Mouse (Mus musculus): ENCODE results near the gene Sfxn3. TPM values are rescaled to one million over a fixed set of nuclear protein-coding genes. Genes with fewer than 3 reads are reported as not detected.
"Not testable (repeated sequence)": the region's sequence is repeated elsewhere in the genome, so short reads cannot be mapped to it uniquely, and the experiment has no call there.

The Sfxn3 gene
- total RNA-seq, 2 experiments from 2014 or later: 70.9 to 72.4 TPM

GRCm38 (mm10) chr19:45017216-45017771 lies 30.0 kb upstream of the Sfxn3 start:
- DNase-seq (ENCODE audit: low spot score in 2 of 2): peak in 1 of 2 experiments; percentile 65

DNA sequence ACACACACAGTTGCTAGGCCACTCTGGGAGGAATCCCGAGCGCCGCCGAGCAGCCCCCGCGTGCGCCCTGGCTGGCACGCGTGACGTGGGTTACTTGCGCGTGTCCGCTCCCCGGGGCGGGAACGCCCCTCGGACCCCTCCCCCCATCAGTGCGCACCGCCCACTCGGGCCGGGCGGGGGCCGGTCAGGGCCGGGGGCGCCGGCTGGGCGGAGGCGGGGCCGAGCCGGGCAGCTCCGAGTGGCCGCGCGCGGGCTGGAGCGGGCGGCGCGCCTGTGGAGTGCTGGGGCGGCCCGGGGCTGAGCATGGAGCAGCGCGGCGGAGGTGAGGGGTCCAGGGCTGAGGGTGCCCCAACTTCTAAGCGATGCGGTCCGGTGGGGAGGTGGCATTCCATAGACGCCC lies 29.4 kb upstream of the Sfxn3 start:
- DNase-seq (ENCODE audit: low spot score in 2 of 2): peak; percentile 81 to 88

DNA sequence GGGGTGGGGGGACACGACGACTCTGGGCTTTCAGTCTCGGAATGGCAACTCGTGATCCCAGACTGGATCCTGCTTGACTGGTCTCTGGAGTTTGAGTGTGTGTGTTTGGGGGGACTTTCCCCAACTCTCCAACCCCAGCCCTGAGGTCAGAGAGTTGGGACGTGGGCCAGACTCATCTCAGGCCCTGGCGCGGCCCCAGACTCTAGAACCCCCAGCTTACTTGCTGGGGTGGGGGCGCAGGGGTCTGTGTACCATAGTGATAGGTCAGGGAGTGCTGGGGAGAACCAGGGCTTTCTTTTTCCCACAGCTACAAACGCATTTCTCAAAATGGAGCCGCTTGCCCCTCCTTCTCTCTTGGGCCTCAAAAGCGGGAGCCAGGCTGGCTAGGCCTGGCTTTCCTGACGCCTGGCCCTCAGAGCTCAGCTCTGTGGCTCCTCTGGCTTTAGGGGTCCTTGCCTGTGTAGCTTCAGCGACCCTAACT lies 28.9 kb upstream of the Sfxn3 start:
- no peak for DNase-seq (ENCODE audit: low spot score in 2 of 2)

GRCm38 (mm10) chr19:45020348-45020747 lies 27.0 kb upstream of the Sfxn3 start:
- DNase-seq (ENCODE audit: low spot score in 2 of 2): no peak

DNA sequence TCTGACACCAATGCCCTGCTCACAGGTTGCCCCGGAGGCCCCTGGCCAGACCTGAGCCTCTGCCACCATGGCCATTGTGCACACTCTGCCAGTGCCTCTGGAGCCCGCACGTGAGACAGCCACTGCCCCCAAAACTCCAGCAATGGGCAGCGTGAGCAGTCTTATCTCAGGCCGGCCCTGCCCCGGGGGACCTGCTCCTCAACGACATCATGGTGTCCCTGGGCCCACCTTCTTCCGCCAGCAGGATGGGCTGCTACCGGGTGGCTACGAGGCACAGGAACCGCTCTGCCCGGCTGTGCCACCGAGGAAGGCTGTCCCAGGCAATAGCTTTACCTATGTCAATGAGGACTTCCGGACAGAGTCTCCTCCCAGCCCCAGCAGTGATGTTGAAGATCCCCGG lies 25.9 kb upstream of the Sfxn3 start:
- no peak for DNase-seq (ENCODE audit: low spot score in 2 of 2)

DNA sequence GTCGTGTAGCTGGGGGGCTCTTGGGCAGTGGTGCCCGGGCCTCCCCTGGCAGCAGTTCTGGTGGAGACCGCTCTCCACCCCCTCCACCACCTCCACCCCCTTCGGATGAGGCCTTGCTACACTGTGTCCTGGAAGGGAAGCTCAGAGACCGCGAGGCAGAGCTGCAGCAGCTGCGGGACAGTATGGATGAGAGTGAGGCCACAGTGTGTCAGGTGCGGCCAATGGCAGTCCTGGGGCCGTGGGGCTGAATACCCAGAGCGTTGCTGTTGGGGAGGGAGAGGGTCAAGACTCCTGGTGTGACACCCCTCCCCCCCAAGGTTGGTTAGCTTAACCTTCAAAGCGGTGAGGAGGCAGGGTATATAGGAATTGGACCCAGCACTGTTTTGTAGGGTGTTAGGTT lies 23.3 kb upstream of the Sfxn3 start:
- DNase-seq (ENCODE audit: low spot score in 2 of 2): no peak

DNA sequence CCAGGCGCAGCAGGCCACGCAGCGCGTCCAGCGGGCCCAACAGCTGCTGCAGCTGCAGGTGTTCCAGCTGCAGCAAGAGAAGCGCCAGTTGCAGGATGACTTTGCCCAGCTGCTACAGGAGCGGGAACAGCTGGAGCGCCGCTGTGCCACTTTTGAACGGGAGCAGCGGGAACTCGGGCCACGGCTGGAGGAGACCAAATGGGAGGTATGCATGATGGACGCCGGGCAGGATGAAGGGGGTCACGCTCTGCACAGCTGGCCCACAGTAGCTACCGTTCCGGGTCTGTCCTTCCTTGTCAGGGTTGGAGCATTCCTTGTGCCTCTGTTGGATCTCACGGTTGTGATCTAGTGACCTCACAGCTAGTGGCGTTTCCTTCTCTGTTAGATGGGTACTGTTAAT lies 22.5 kb upstream of the Sfxn3 start:
- no peak for DNase-seq (ENCODE audit: low spot score in 2 of 2)

DNA sequence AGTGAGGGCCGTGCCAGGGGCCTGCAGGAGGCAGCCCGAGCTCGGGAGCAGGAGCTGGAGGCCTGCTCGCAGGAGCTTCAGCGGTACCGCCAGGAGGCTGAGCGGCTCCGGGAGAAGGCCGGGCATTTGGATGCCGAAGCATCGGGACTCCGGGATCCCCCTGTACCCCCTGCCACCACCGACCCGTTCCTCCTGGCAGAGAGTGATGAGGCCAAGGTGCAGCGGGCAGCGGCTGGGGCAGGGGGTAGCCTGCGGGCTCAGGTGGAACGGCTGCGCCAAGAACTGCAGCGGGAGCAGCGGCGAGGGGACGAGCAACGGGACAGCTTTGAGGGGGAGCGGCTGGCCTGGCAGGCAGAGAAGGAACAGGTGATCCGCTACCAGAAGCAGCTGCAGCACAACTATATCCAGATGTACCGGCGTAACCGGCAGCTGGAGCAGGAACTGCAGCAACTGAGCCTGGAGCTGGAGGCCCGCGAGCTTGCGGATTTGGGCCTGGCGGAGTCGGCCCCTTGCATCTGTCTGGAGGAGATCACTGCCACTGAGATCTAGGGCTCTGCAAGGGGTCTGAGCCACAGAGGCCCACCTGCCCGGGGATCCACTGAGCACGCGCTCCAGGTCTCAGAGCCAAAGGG lies 21.2 kb upstream of the Sfxn3 start:
- no peak for DNase-seq (ENCODE audit: low spot score in 2 of 2)

GRCm38 (mm10) chr19:45026958-45027670 lies 20.2 kb upstream of the Sfxn3 start:
- DNase-seq (ENCODE audit: low spot score in 2 of 2): no peak

DNA sequence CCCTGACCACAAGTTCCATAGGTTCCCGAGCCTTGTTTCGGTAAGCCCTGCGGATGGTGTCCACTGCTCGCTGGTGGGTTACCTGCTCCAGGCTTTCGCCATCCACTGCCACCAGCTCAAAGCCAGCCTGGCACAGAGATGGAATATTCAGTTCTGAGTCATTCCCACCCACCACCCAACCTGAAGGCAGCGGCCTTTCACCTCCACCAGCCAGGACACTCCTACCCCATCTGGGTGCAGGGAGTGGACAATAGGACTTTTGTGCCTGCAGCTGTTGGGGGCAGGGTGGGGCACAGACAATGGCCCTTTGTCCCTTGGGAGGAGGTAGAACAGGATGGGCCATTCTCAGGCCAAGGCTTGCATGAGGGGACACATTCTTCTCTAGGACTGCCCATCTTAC lies 19.5 kb upstream of the Sfxn3 start:
- DNase-seq (ENCODE audit: low spot score in 2 of 2): no peak

- no peak for DNase-seq (ENCODE audit: low spot score in 2 of 2)
These were observed 18.6 kb upstream of the Sfxn3 start for GRCm38 (mm10) chr19:45028746-45029145.

DNA sequence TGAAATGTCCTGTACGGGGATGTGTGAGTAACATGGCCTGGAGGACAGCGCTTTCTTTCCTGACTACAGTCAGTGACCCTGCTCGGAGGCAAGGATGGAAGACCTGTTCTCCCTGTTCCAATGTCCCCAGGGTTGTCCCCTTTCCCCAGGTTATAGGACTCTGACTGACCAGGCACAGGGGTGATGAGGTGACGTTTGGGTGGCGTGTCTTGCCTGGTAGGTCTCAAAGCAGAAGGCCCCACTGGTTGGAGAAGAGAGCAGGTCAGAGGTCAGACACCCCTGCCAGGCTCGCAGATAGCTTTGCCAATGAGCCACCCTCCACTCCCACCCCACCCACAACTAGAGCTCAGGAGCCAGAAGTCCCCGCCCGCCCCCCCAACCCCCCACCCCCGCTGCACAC lies 17.7 kb upstream of the Sfxn3 start:
- DNase-seq (ENCODE audit: low spot score in 2 of 2): no peak

DNA sequence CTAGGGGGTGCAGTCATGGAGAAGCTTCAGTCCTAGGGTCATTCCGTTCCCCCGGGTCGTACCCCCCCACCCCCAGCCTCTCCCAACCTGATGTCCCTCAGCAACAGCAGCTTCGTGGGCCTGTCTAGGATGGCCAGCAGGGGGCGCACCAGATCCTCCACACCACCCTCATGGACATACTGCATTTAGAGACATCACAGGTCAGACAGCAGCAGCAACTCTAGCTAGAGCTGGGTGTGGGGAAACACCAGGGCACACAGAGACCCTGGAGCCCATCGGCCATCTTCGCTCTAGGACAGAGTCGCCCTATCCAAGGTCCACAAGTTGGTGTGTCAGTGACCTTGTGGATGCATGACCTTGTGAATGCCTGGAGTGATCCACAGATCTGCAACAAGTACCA lies 17.2 kb upstream of the Sfxn3 start:
- no peak for DNase-seq (ENCODE audit: low spot score in 2 of 2)

DNA sequence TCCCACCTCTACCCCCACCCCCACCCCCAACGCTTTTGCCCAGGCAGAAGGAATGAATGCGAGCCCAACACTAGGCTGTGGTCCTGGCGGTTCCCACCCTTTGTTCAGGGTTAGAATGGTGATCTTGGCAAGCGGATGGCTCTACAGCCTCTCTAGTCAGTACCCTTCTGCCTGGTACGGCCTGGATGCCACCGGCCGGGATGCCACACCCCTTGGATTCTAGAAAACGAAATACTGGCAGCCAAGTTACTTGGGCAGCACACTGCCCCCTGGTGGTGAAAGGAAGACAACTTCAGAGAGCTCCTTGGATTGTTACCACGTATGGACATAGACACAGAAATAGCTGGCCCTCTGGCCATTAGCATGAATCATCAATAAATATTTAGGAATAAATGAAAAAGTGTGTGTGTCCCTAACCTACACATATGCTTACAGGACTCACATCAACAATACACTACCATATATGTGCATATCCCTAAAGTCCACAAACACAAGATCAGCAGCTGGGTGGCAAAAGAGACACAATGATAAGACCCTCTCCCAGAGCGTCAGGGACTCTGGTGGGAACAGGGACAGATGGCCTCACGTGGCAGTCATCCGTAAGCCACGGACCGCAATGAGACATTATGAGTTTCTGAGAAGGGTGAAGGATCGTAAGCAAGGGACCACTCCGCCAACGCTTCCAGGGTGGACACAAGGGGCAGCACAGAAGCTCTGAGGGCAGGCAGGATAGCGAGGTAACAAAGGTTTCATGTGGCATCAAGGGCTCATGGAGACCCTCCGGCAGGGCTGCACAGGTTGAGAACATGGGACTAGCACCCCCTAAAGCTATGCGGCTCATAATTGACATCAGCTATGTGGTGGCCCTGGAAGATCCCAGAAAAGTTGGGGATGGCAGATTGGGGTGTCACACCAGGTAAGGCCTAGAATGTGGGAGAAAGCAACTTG lies 16.3 kb upstream of the Sfxn3 start:
- no peak for DNase-seq (ENCODE audit: low spot score in 2 of 2)

DNA sequence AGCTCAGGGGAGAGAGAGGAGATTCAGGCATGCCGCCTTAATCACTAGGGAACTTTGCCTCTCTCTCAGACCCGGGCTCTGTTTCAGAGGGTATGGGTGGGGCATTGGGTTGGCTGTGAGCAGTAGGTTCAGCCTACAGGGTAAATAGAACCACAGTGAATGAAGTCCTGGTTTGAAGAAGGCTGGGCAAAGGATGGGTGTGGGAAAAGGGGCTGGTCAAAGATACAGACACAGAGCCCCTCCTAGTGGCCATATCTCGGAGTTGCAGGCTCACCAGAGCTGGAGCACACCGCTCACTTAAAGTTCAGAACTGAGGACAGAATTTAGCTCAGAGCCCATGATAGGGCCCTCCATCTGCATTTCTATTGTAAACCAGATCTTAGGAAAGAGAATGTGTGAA lies 15.5 kb upstream of the Sfxn3 start:
- DNase-seq (ENCODE audit: low spot score in 2 of 2): no peak

DNA sequence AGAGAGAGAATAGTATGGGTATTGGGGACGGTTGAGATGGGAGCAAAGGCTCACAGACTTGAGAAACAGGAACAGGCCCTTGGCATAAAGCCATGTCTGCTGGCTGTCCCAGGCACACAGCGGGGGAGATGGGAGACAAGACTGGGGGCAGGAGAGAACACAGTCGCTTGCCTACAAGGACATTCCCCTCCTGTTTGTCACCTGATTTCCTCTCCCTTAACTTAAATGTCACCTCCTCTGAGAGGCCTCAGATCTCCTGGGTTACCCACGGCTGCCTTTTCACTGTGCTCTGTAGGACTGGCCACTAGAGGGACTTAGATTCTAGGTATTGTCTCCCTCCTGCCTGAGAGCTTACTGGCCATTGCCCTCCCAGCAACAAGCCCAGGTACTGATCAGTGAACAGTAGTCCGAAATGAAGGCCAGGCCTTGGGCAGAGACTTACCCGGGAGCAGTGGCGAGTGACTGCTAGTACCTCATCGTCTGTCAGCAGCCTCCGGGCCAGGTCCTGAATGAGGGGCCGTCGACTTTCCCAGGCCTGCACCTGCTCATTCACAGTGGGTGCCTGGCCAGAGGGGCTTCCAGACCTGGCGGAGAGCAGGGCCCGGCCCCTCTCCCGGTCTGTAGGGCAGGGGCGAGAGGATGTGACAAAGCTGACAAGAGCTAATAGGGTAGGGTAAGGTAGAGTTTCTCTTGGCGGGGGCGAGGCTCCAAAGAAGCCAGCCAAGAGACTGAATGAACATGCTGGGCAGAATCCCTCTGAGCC lies 14.6 kb upstream of the Sfxn3 start:
- no peak for DNase-seq (ENCODE audit: low spot score in 2 of 2)

DNA sequence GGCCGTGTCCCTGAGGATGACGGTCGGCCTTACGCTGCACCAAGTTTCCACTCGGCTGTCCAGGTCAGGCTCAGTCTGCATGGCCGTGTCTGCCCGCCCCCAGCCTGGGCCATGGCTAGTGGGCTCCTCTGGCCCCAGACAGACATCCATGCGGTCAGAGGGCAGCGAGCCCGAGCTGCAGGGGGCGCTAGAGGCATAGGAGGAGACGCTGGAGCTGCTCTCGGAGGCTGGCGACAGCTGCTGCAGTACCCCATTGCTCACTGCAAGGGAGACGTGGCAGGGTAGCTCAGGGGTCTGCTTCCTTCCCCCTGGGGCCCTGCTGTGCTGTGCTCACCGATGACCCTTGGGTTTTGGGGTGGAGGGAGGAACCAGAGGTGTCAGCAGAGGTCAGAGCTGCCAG lies 10.4 kb upstream of the Sfxn3 start:
- DNase-seq (ENCODE audit: low spot score in 2 of 2): no peak

DNA sequence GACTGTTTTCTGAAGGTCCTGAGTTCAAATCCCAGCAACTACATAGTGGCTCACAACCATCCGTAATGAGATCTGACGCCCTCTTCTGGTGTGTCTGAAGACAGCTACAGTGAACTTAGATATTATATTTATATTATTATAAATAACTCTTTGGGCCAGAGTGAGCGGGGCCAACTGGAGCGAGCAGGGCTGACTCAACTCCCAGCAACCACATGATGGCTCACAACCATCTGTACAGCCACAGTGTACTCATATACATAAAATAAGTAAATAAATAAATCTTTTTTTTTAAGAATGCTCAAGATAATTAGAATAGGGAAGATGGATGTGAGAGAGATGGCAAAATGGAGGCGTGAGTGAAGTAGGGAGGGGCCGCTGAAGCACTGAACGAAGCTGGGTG lies 9.1 kb upstream of the Sfxn3 start:
- not testable (repeated sequence) for DNase-seq (ENCODE audit: low spot score in 2 of 2)

GRCm38 (mm10) chr19:45040214-45040613 lies 7.1 kb upstream of the Sfxn3 start:
- no peak for DNase-seq (ENCODE audit: low spot score in 2 of 2)

DNA sequence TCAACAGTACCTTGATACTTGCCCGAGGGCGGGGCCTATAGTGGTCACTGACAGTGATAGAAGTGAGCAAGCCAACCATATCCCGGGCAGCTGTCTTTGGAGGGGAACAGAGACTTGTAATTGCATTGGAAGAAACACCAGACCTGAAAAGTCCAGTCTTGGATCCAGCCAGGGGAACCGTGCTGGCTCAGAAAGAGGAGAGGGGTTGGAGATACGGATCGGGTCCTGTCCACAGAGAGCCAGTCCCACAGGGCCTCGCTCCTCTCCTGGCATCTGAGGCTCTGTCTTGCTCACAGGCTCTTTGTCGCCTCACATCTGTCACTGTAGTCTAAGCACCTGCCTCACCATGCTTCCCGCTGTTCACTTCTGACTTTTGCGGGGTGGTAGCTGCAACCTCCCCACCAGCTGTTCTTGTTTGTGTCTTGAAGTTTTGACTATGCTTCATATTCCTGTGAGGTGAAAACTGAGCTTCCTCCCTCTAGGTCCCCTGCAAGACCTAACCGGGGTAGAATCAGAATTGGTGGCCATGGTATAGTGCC lies 2.8 kb upstream of the Sfxn3 start:
- DNase-seq (ENCODE audit: low spot score in 2 of 2): no peak

GRCm38 (mm10) chr19:45045236-45045635 lies 2.1 kb upstream of the Sfxn3 start:
- DNase-seq (ENCODE audit: low spot score in 2 of 2): no peak
